Mouse (Mus musculus) adrenal gland, postnatal 10 days (tissue): ENCODE measurements at regions not wholly inside any gene's neighbourhood (a gene's known extent, or its start where the extent isn't known, plus 50 kb on each side); places are given as distances from the start of the nearest gene placed in this dataset.

Experiments used
- DNase-seq: peaks from one replicate; pipeline ENCODE4 v3.0.0; 2021; ENCODE audit warnings: mixed read lengths

DNA sequence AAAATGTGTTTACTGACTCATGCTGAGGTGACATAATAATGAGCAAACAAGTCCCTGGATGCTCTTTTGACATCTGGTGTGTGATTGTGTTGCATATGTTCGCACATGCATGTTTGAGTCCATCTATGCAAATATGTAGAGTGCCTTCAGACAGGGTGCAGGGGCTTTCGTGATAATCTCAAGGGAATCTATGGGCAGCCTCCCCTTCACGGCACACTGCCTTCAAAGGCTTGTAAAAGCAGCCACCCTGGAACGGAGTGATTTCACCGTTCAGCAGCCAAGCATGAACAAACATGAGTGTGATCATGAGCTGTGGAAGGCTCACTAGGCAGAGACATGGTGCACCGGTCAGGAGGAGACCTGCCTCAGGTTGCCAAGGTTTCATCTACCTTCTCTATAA, 57.1 kb upstream of the Mbip start:
- DNase-seq, result no peak

- no peak for DNase-seq
Observed at GRCm38 (mm10) chr12:56402137-56402536, 56.4 kb upstream of the Mbip start.
